Mouse (Mus musculus) thymus, adult 2 months (tissue): Measurements from ENCODE around the gene Tprkb. TPM values are rescaled to one million over a fixed set of nuclear protein-coding genes. Genes with fewer than 3 reads are reported as not detected.
A peak's percentile ranks its signal among the peaks of the same experiment; 100 is the strongest.
"Not testable (repeated sequence)": the region's sequence is repeated elsewhere in the genome, so short reads cannot be mapped to it uniquely, and the experiment has no call there.

ENCODE experiments used
- DNase-seq: peaks from one replicate; pipeline ENCODE4 v3.0.0; 2021
- H3K27ac ChIP-seq: fragments of 200-500 bp; 2 replicates; pipeline ENCODE4 v1.5.1; 2012; ENCODE audit warnings: low read length, control low read depth; ENCODE audit not compliant: control insufficient read depth, insufficient read depth
- H3K27me3 ChIP-seq: fragments of 200-500 bp; 2 replicates; pipeline ENCODE4 v1.6.1; 2012; ENCODE audit warnings: mild to moderate bottlenecking, low read length, moderate library complexity, mixed read lengths; ENCODE audit not compliant: control insufficient read depth, insufficient read depth
- H3K36me3 ChIP-seq: fragments of 200-500 bp; 2 replicates; pipeline ENCODE4 v1.6.1; 2012; ENCODE audit warnings: mild to moderate bottlenecking, low read length, moderate library complexity; ENCODE audit not compliant: control insufficient read depth, insufficient read depth
- H3K4me1 ChIP-seq: fragments of 200-500 bp; replicated peaks from 2 replicates; pipeline ENCODE4 v1.6.1; 2012; ENCODE audit warnings: low read length; ENCODE audit not compliant: control insufficient read depth, insufficient read depth
- H3K4me3 ChIP-seq: fragments of 200-500 bp; 2 replicates; pipeline ENCODE4 v1.5.1; 2012; ENCODE audit warnings: mild to moderate bottlenecking, low read length, control low read depth, moderate library complexity; ENCODE audit not compliant: control insufficient read depth, insufficient read depth
- CTCF ChIP-seq: fragments of 200-500 bp; IDR thresholded peaks from 2 replicates; pipeline ENCODE4 v1.5.1; 2012; ENCODE audit warnings: mild to moderate bottlenecking, control low read depth, low read length, moderate library complexity, borderline replicate concordance; ENCODE audit not compliant: control insufficient read depth, poor library complexity, insufficient read depth; ENCODE audit errors: extremely low read depth
- POLR2A ChIP-seq: fragments of 200-500 bp; IDR thresholded peaks from 2 replicates; pipeline ENCODE4 v1.6.1; 2012; ENCODE audit warnings: mild to moderate bottlenecking, low read length, control low read depth, moderate library complexity; ENCODE audit not compliant: control insufficient read depth, poor library complexity, insufficient read depth; ENCODE audit errors: extremely low read depth
- WGBS: fragments of 180-500 bp; shearing (Covaris S2); methylation state at CpG from one replicate; pipeline ENCODE4 v1.1.7; 2018; 5-methylcytosine and 5-hydroxymethylcytosine counted together
- polyA plus RNA-seq: library from polyadenylated mRNA; depleted of rRNA; stranded (reverse); fragments of >200 nt; gene quantifications from 2 replicates; pipeline ENCODE4 v1.2.3, GENCODE M21; 2012

Gene Tprkb
- polyA plus RNA-seq, 1 experiment, result 20.6 TPM

- TF ChIP-seq POLR2A (no peak), CTCF (no peak)
- 35% methylated on average over 8 of the region's 8 CpGs for WGBS
- Histone ChIP-seq H3K27me3 (no peaks in the 10 kb centered on the region), H3K4me3 (no peak overlapping the region), H3K27ac (no peak overlapping the region), H3K36me3 (no peaks in the 10 kb centered on the region), H3K4me1 (no peaks in the 10 kb centered on the region)
- no peak for DNase-seq
Measured at GRCm38 (mm10) chr6:85867726-85868690, 43.7 kb upstream of the Tprkb start.

- not testable (repeated sequence) for H3K4me3 ChIP-seq, H3K36me3 ChIP-seq, H3K4me1 ChIP-seq, DNase-seq, H3K27ac ChIP-seq, H3K27me3 ChIP-seq
- WGBS, result 92% methylated on average over 5 of the region's 5 CpGs
Measured at GRCm38 (mm10) chr6:85869006-85869405, 42.7 kb upstream of the Tprkb start, which contains the start of gene Nat8f2. Gene Nat8f2 (minus strand): TSS chr6:85869158.

DNA sequence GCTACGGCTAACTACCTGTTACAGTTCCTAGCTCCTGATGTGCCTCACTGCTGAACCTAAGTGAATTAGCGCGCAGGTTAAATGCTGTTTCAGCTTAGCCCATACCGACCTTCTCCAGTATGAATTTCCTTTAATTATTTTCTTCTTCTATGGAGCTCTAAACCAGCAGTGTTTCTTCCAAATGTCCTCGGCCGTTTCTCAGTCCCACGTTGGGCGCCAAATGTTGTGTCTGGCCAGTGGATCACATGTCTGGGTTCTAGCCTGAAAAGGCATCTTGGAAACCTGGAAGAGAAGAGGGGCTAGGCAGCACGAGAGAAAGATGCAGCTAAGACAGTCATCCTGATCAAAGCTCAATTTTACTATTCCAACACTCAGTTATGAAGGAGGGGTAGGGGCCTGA lies 28.4 kb upstream of the Tprkb start:
- not testable (repeated sequence) for H3K27ac ChIP-seq, H3K4me3 ChIP-seq, H3K27me3 ChIP-seq, H3K4me1 ChIP-seq, DNase-seq, H3K36me3 ChIP-seq
- WGBS, result 96% methylated on average over 9 of the region's 9 CpGs

- Histone ChIP-seq H3K4me1 (no peaks in the 10 kb centered on the region), H3K4me3 (no peak overlapping the region), H3K27me3 (no peaks in the 10 kb centered on the region), H3K27ac (no peak overlapping the region), H3K36me3 (no peaks in the 10 kb centered on the region)
- DNase-seq, result no peak
- TF ChIP-seq POLR2A, result no peak
- no peak for TF ChIP-seq CTCF
- 98% methylated on average over 1 of the region's 1 CpGs for WGBS
Measured at GRCm38 (mm10) chr6:85884311-85884710, 27.4 kb upstream of the Tprkb start.

- WGBS, result 92% methylated on average over 2 of the region's 2 CpGs
- no peaks in the 10 kb centered on the region for H3K27me3 ChIP-seq
- H3K27ac ChIP-seq, result no peak overlapping the region
- H3K4me1 ChIP-seq, result no peaks in the 10 kb centered on the region
- no peak for DNase-seq
- no peaks in the 10 kb centered on the region for H3K36me3 ChIP-seq
- TF ChIP-seq POLR2A (no peak), CTCF (no peak)
- no peak overlapping the region for H3K4me3 ChIP-seq
Measured at GRCm38 (mm10) chr6:85888961-85889360, 22.7 kb upstream of the Tprkb start.

- not testable (repeated sequence) for H3K36me3 ChIP-seq, H3K4me3 ChIP-seq, H3K27ac ChIP-seq, H3K27me3 ChIP-seq, H3K4me1 ChIP-seq
- TF ChIP-seq CTCF, result peak; percentile 54; the same call in 1 of the 2 replicates
- 69% methylated on average over 25 of the region's 25 CpGs for WGBS
- DNase-seq, result peak; percentile 29
Measured at GRCm38 (mm10) chr6:85895061-85895648, 16.5 kb upstream of the Tprkb start.

- H3K4me1 ChIP-seq, H3K4me3 ChIP-seq, H3K27ac ChIP-seq, H3K27me3 ChIP-seq, H3K36me3 ChIP-seq, DNase-seq: not testable (repeated sequence)
- 80% methylated on average over 7 of the region's 8 CpGs for whole genome bisulfite sequencing
Measured at GRCm38 (mm10) chr6:85898596-85899475, 12.8 kb upstream of the Tprkb start.
